28 mouse cellular contexts compared by ENCODE assay signal in genomic region chr2:162772520-162772919, GRCm38 (mm10).
"Had no signal": no experiment of that assay in that cellular context is flagged by ENCODE, and none has a peak within 500 bp of the region (broad histone marks: within the 10 kb centered on the region; RNA-seq: fewer than 3 reads in every experiment).

No protein-coding gene starts in this region.

- H3K27me3 ChIP-seq: limb, embryonic 12.5 days; limb, embryonic 13.5 days; limb, embryonic 15.5 days; liver, embryonic 12.5 days; liver, embryonic 13.5 days; liver, embryonic 15.5 days; lung, embryonic 15.5 days; megakaryocyte, embryonic 14.5 days; midbrain, embryonic 12.5 days; midbrain, embryonic 13.5 days; midbrain, embryonic 15.5 days; neural tube, embryonic 12.5 days had no signal

- H3K27ac ChIP-seq: limb, embryonic 10.5 days; limb, embryonic 12.5 days; limb, embryonic 13.5 days; limb, embryonic 15.5 days; liver, embryonic 12.5 days; liver, embryonic 13.5 days; liver, embryonic 14.5 days; liver, embryonic 15.5 days; lung, embryonic 15.5 days; macrophage; midbrain, embryonic 10.5 days; midbrain, embryonic 12.5 days; midbrain, embryonic 13.5 days; midbrain, embryonic 15.5 days; neural tube, embryonic 12.5 days had no signal

- H3K36me3 ChIP-seq: limb, embryonic 10.5 days; limb, embryonic 12.5 days; limb, embryonic 13.5 days; limb, embryonic 15.5 days; liver, embryonic 12.5 days; liver, embryonic 13.5 days; liver, embryonic 15.5 days; lung, embryonic 15.5 days; midbrain, embryonic 10.5 days; midbrain, embryonic 12.5 days; midbrain, embryonic 13.5 days; midbrain, embryonic 15.5 days; neural tube, embryonic 12.5 days had no signal

- H3K4me1 ChIP-seq: limb, embryonic 10.5 days; limb, embryonic 12.5 days; limb, embryonic 13.5 days; limb, embryonic 15.5 days; liver, embryonic 12.5 days; liver, embryonic 13.5 days; liver, embryonic 15.5 days; lung, embryonic 15.5 days; megakaryocyte, embryonic 14.5 days; midbrain, embryonic 12.5 days; midbrain, embryonic 13.5 days; midbrain, embryonic 15.5 days; neural tube, embryonic 12.5 days had no signal

- H3K9me3 ChIP-seq: limb, embryonic 10.5 days; limb, embryonic 12.5 days; limb, embryonic 15.5 days; liver, embryonic 12.5 days; liver, embryonic 13.5 days; liver, embryonic 15.5 days; lung, embryonic 15.5 days; megakaryocyte, embryonic 14.5 days; midbrain, embryonic 10.5 days; midbrain, embryonic 12.5 days; midbrain, embryonic 13.5 days; midbrain, embryonic 15.5 days; neural tube, embryonic 12.5 days had no signal

- H3K4me3 ChIP-seq: limb, embryonic 10.5 days; limb, embryonic 12.5 days; limb, embryonic 13.5 days; limb, embryonic 15.5 days; liver, embryonic 12.5 days; liver, embryonic 13.5 days; liver, embryonic 15.5 days; lung, embryonic 15.5 days; megakaryocyte, embryonic 14.5 days; midbrain, embryonic 10.5 days; midbrain, embryonic 12.5 days; midbrain, embryonic 13.5 days; midbrain, embryonic 15.5 days; myocyte; neural tube, embryonic 12.5 days had no signal

- DNase-seq: left cerebral cortex, postnatal 4 days; liver; liver, embryonic 13.5 days; liver, postnatal 0 days; lung, adult 18-20 months; lung, adult 2 months; lung, embryonic 14.5 days; lung, postnatal 10 days; lung, postnatal 14 days; lung, postnatal 36 days; lung, postnatal 4 days; midbrain, embryonic 14.5 days had no signal
